Mouse (Mus musculus) brain, embryonic 18.5 days (tissue): ENCODE measurements around the gene Fbxw16.
"Not testable (repeated sequence)": the region's sequence is repeated elsewhere in the genome, so short reads cannot be mapped to it uniquely, and the experiment has no call there.

Experiments used
- DNase-seq: peaks from one replicate; pipeline ENCODE4 v3.0.0-alpha.2; 2012; ENCODE audit warnings: low read depth, low spot score

The Fbxw16 gene

GRCm38 (mm10) chr9:109449040-109449439 is at the start of gene Fbxw16:
TSS of gene Fbxw16 (minus strand) at chr9:109449140.
- no peak for DNase-seq

- DNase-seq, result not testable (repeated sequence)
Measured at GRCm38 (mm10) chr9:109495775-109496174, 46.8 kb upstream of the Fbxw16 start, which contains the start of gene Fbxw19. TSS of gene Fbxw19 (minus strand) at chr9:109495875.

GRCm38 (mm10) chr9:109432956-109433355 is 16.0 kb downstream of the Fbxw16 start:
- no peak for DNase-seq

GRCm38 (mm10) chr9:109404196-109404595 is 44.7 kb downstream of the Fbxw16 start, which contains the start of gene Fbxw22:
TSS of gene Fbxw22 (minus strand) at chr9:109404296.
- not testable (repeated sequence) for DNase-seq
